Mouse (Mus musculus): Measurements from ENCODE around the gene Nupr1l. TPM values are rescaled to one million over a fixed set of nuclear protein-coding genes. Genes with fewer than 3 reads are reported as not detected.

The Nupr1l gene
- polyA plus RNA-seq (2012; rRNA removed; ENCODE audit: low replicate concordance): 3.3 and 4.1 TPM in 2 replicates

GRCm38 (mm10) chr5:129908242-129908965, at the start of gene Nupr1l:
TSS of gene Nupr1l (plus strand) at chr5:129908540.

GRCm38 (mm10) chr5:129886911-129887636, 21.3 kb upstream of the Nupr1l start, which contains the start of gene Chchd2:
TSS of gene Chchd2 (minus strand) at chr5:129887470.

DNA sequence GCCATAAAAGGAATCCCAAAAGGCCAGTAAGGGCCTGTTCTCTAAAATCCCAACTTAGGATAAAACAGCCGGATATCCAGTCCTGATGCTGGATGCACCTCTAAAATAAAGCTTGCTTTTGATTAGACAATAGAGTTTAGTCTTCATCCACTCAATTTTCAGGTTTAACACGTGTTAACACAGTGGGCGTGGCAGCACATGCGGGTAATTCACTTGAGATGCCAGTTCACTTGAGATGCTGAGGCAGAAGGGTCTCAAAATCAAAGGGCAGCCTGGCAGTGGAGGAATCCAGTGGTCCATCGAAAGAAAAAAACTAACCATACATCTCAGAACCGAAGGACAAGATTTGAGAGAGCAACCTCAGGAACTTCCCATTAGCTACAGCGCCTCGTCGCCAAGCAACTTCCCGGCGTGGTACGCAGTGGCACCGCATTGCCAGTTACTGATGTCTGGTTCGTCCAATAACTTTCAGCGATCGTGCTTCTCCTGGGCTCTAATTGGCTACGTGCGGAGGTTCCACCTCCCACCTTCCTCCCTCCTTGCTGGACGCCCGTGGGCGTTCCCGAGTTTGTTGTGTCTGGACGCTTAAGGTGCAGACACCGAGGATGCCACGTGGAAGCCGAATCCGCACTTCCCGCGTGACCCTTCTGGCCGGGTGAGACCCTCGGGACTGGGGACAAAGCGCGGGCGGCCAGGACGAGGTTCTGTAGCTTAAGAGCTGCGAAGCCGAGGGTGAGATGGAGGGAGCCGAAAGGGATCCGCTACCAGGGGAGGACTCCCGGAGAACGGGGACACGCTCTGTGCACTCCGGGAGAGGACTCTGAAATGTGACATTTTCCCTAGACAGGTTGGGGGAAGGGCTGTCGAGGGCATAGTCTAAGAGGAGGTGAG, 12.9 kb upstream of the Nupr1l start, which contains the start of gene Zbed5:
Gene Zbed5, plus strand, starts transcription at position 526 of the 891 bp plus-strand sequence.

DNA sequence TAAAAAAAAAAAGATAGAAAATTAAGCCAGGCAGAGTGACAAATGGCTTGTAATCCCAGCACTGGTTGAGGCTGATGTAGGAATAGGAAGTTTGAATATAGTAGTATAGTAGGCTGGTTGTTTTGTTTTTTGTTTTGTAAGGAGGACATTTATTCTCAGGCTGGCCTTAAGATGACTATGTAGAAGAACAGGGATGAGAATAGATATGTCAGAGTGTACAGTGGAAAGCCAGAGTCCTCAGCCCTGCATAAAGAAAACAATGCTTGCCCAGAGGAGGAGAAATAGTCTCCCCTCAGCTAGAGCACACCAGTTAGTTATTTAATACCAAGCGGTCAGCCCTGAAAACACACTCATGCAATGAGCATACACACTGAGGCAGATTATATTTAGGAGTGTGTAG, 9.9 kb upstream of the Nupr1l start, which contains the start of gene Phkg1:
Gene Phkg1, minus strand, starts transcription at position 101 of the 400 bp plus-strand sequence.

GRCm38 (mm10) chr5:129941495-129942045, 33.2 kb downstream of the Nupr1l start, which contains the start of gene Vkorc1l1:
TSS of gene Vkorc1l1 (plus strand) at chr5:129941970.

Other genes starting within 250 kb of the Nupr1l start
- gene Zfp11, start 238.4 kb upstream of the Nupr1l start, polyA plus RNA-seq (2012; rRNA removed; ENCODE audit: low replicate concordance): 0.21 and 0.41 TPM in 2 replicates
- gene Sept14, start 200.0 kb upstream of the Nupr1l start, polyA plus RNA-seq (2012; rRNA removed; ENCODE audit: low replicate concordance): not detected in 2 replicates
- 19.4 and 49.4 TPM in 2 replicates for gene Mrps17, start 193.0 kb upstream of the Nupr1l start, polyA plus RNA-seq (2012; rRNA removed; ENCODE audit: low replicate concordance)
- 8.9 and 16.3 TPM in 2 replicates for gene Nipsnap2, start 183.5 kb upstream of the Nupr1l start, polyA plus RNA-seq (2012; rRNA removed; ENCODE audit: low replicate concordance)
- 10.3 and 17.4 TPM in 2 replicates for gene Psph, start 121.1 kb upstream of the Nupr1l start, polyA plus RNA-seq (2012; rRNA removed; ENCODE audit: low replicate concordance)
- 4.2 and 4.8 TPM in 2 replicates for gene Sumf2, start 61.6 kb upstream of the Nupr1l start, polyA plus RNA-seq (2012; rRNA removed; ENCODE audit: low replicate concordance)
- 2,820 and 3,839 TPM in 2 replicates for gene Chchd2, start 21.1 kb upstream of the Nupr1l start, polyA plus RNA-seq (2012; rRNA removed; ENCODE audit: low replicate concordance)
- gene Zbed5, start 12.8 kb upstream of the Nupr1l start, polyA plus RNA-seq (2012; rRNA removed; ENCODE audit: low replicate concordance): 0.21 and 0.55 TPM in 2 replicates
- gene Phkg1, start 10.0 kb upstream of the Nupr1l start, polyA plus RNA-seq (2012; rRNA removed; ENCODE audit: low replicate concordance): 0.06 and 0.39 TPM in 2 replicates
- gene Vkorc1l1, start 33.4 kb downstream of the Nupr1l start, polyA plus RNA-seq (2012; rRNA removed; ENCODE audit: low replicate concordance): 6.6 and 11.2 TPM in 2 replicates
- gene Gusb, start 94.5 kb downstream of the Nupr1l start, polyA plus RNA-seq (2012; rRNA removed; ENCODE audit: low replicate concordance): 10.1 and 18.6 TPM in 2 replicates
- gene Asl, start 120.7 kb downstream of the Nupr1l start, polyA plus RNA-seq (2012; rRNA removed; ENCODE audit: low replicate concordance): 26.2 and 43.8 TPM in 2 replicates
- gene Crcp, start 120.8 kb downstream of the Nupr1l start, polyA plus RNA-seq (2012; rRNA removed; ENCODE audit: low replicate concordance): 3.9 and 4.3 TPM in 2 replicates
- 6.3 and 7.4 TPM in 2 replicates for gene Tpst1, start 164.8 kb downstream of the Nupr1l start, polyA plus RNA-seq (2012; rRNA removed; ENCODE audit: low replicate concordance)
- 1.5 and 3.0 TPM in 2 replicates for gene Kctd7, start 236.3 kb downstream of the Nupr1l start, polyA plus RNA-seq (2012; rRNA removed; ENCODE audit: low replicate concordance)